Mouse (Mus musculus) cerebellum, adult 11-12 months (tissue): ENCODE data around the gene Krtap28-10.
"Not testable (repeated sequence)": the region's sequence is repeated elsewhere in the genome, so short reads cannot be mapped to it uniquely, and the experiment has no call there.

ENCODE experiments used
- DNase-seq: peaks from one replicate; pipeline ENCODE4 v3.0.0; 2022

The Krtap28-10 gene

DNA sequence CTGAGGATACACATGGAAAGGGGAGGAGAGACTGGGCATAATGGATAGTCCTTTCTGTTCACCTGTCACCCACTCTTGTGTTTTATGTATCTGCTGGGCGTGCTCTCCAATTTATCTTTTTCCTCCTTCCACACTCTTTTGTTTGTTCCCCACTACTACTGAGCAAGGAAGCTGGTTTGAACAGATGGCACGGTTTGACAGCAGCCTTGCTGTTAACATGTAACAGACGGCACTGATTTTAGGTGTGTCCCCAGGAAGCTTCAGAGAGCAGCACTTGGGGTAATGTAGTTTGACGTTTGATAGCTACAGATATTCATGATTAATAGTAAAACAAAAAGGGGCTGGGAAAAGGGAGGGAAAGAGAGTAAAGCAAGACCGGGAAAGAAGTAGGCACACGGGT is 34.8 kb downstream of the Krtap28-10 start:
- DNase-seq: no peak

DNA sequence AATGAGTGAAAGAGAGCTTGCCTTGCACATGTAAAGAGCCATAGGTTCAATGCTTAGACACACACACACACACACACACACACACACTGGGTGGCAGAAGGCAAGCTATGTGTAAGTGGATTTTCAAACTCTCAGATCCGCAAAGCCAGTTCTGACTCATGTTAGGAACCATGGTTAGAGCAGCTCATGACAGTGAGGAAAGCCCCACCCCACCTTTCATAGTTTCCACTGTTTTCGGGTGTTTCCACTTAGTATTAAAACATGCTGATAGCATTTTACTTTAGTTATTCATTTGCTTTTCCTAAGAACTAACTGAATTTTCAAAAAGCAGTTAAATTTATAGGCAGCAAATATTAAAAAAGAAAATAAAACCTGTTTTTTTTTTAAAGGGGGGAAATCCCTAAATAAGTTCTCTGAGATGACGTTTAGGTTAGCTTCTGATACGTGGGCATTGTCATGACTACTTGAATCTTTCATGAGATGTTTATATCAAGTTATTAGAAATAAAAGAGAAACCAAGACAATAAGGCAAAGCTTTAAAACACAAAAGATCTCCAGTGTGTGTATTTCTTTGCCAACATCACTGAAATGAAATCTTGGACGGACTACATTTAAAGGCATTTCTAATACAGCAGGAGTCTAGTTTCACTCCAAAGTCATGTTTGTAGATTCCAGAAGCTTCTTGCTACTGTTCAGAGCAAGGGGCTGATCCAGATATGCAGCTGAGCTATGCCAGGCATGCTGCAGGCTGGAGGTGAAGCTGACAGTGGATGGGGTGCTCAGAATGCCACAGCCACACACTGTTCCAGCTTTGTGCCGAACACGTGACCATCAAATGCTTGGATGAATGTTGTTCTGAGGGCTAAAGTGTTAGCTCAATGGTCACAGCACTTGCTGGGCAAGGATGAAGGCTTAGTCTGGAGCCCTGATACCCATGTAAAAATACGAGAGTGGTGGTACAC is 35.8 kb downstream of the Krtap28-10 start:
- no peak for DNase-seq

GRCm38 (mm10) chr1:83000306-83000705 is 42.0 kb downstream of the Krtap28-10 start, which contains the start of gene Gm47959:
Gene Gm47959, plus strand, starts transcription at chr1:83000548.
- not testable (repeated sequence) for DNase-seq

GRCm38 (mm10) chr1:82993947-82994346 is 48.3 kb downstream of the Krtap28-10 start:
- DNase-seq: no peak

DNA sequence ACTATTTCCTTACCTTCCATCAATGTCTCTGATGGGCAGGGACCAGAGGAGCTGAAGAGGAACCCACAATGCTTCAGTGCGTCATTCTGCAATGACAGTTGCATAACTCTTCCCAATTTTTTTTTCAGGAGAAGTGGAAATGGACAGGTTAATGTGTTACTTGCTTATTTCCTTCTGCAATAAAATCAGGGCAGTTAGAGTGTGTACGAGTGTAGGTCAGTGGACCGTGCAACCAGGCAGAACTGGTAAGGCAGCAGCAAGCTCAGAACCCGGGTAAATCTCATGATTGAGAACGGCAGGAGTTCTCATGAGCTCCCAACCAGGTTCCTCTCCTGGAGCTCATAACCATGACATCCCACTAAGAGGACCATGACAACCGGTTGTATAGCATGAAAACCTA is 50.2 kb downstream of the Krtap28-10 start:
- no peak for DNase-seq

GRCm38 (mm10) chr1:82991596-82991995 is 50.7 kb downstream of the Krtap28-10 start:
- DNase-seq: no peak
